Mouse (Mus musculus): ENCODE data around the gene Stk25.

DNA sequence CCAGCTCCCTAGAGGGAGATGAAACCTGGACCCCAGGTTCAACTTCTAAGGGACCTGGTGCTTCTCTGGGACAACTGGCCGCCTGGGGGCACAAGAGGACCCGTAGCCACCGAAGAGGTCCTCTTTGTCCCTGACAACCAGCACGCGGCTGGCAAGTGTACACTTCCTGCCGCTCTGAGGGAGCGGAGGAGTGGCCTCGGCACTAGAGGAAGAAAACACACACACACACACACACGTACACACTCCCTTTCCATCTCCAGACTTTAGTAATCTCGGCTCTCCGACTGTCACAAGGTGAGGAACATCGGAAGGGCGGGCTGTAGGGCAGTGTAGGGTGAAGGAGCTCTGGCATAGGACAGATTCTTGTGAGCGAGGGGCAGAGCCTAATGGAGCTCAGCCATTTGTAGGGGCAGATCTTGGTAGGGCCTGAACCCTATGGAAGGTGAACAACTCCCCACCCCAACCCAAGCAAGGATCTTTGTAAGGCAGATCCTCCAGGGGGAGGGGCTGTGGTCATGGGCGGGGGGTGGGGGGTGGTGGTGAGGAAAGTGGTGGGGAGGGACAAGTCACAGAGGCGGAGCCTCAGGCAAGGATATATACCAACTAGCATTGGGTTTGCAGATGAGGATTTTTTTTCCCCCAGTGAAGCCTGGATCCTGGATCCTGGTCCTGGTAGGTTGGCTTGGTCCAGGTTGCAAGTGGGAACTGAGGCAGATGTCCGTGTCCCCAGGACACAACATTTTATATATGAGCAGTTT lies 10.5 kb upstream of the Stk25 start:
- TF ChIP-seq CTCF (conservative IDR thresholded peaks at IDR 0.05; ENCODE audit: low read length) (peak; percentile 27; the same call in 1 of the 2 replicates), NANOG (IDR thresholded peaks at IDR 0.05; ENCODE audit: borderline replicate concordance, low read length) (no peak), POU5F1 (IDR thresholded peaks at IDR 0.05; ENCODE audit: borderline replicate concordance, low read length) (no peak)
